Mouse (Mus musculus): ENCODE data around the gene Clstn3. TPM values are rescaled to one million over a fixed set of nuclear protein-coding genes. Genes with fewer than 3 reads are reported as not detected.
A peak's percentile ranks its signal among the peaks of the same experiment; 100 is the strongest.
"Not testable (repeated sequence)": the region's sequence is repeated elsewhere in the genome, so short reads cannot be mapped to it uniquely, and the experiment has no call there.

Gene Clstn3
- total RNA-seq (2017), result 12.5 and 15.8 TPM in 2 replicates

GRCm38 (mm10) chr6:124464305-124465271 lies at the start of gene Clstn3:
Clstn3 (minus strand) TSS chr6:124464794.
- ATAC-seq (replicated peaks; ENCODE audit: low read depth, poor library complexity, severe bottlenecking), result peak; percentile 87

GRCm38 (mm10) chr6:124512355-124512836 lies 47.8 kb upstream of the Clstn3 start, which contains the start of gene C1ra:
C1ra (plus strand) TSS chr6:124512405.
- peak; percentile 73 for ATAC-seq (replicated peaks; ENCODE audit: low read depth, poor library complexity, severe bottlenecking)

- ATAC-seq (replicated peaks; ENCODE audit: low read depth, poor library complexity, severe bottlenecking), result no peak
Observed at GRCm38 (mm10) chr6:124511936-124512335, 47.3 kb upstream of the Clstn3 start.

GRCm38 (mm10) chr6:124509192-124509591 lies 44.6 kb upstream of the Clstn3 start:
- ATAC-seq (replicated peaks; ENCODE audit: low read depth, poor library complexity, severe bottlenecking), result not testable (repeated sequence)

- ATAC-seq (replicated peaks; ENCODE audit: low read depth, poor library complexity, severe bottlenecking), result peak; percentile 31
Observed at GRCm38 (mm10) chr6:124508292-124508691, 43.7 kb upstream of the Clstn3 start.

- no peak for ATAC-seq (replicated peaks; ENCODE audit: low read depth, poor library complexity, severe bottlenecking)
Observed at GRCm38 (mm10) chr6:124506991-124507390, 42.4 kb upstream of the Clstn3 start.

GRCm38 (mm10) chr6:124505028-124505427 lies 40.4 kb upstream of the Clstn3 start:
- peak; percentile 93 for ATAC-seq (replicated peaks; ENCODE audit: low read depth, poor library complexity, severe bottlenecking)

GRCm38 (mm10) chr6:124502021-124502420 lies 37.4 kb upstream of the Clstn3 start:
- ATAC-seq (replicated peaks; ENCODE audit: low read depth, poor library complexity, severe bottlenecking), result no peak

- ATAC-seq (replicated peaks; ENCODE audit: low read depth, poor library complexity, severe bottlenecking), result no peak
Observed at GRCm38 (mm10) chr6:124501473-124501872, 36.9 kb upstream of the Clstn3 start.

- ATAC-seq (replicated peaks; ENCODE audit: low read depth, poor library complexity, severe bottlenecking), result no peak
Observed at GRCm38 (mm10) chr6:124499914-124500566, 35.4 kb upstream of the Clstn3 start.

GRCm38 (mm10) chr6:124496054-124496453 lies 31.5 kb upstream of the Clstn3 start:
- ATAC-seq (replicated peaks; ENCODE audit: low read depth, poor library complexity, severe bottlenecking), result 0 out of 2 replicates have a peak, but pooled peaks have one; percentile 13

GRCm38 (mm10) chr6:124493886-124494285 lies 29.3 kb upstream of the Clstn3 start:
- no peak for ATAC-seq (replicated peaks; ENCODE audit: low read depth, poor library complexity, severe bottlenecking)

GRCm38 (mm10) chr6:124492842-124493561 lies 28.4 kb upstream of the Clstn3 start, which contains the start of gene C1rl:
C1rl (plus strand) TSS chr6:124493113.
- ATAC-seq (replicated peaks; ENCODE audit: low read depth, poor library complexity, severe bottlenecking), result peak; percentile 92

GRCm38 (mm10) chr6:124491427-124491826 lies 26.8 kb upstream of the Clstn3 start:
- ATAC-seq (replicated peaks; ENCODE audit: low read depth, poor library complexity, severe bottlenecking), result no peak

GRCm38 (mm10) chr6:124488952-124489351 lies 24.4 kb upstream of the Clstn3 start:
- no peak for ATAC-seq (replicated peaks; ENCODE audit: low read depth, poor library complexity, severe bottlenecking)

- ATAC-seq (replicated peaks; ENCODE audit: low read depth, poor library complexity, severe bottlenecking), result peak; percentile 67
Observed at GRCm38 (mm10) chr6:124487509-124487908, 22.9 kb upstream of the Clstn3 start.

- no peak for ATAC-seq (replicated peaks; ENCODE audit: low read depth, poor library complexity, severe bottlenecking)
Observed at GRCm38 (mm10) chr6:124485414-124486144, 21.0 kb upstream of the Clstn3 start.

GRCm38 (mm10) chr6:124484851-124485250 lies 20.3 kb upstream of the Clstn3 start:
- no peak for ATAC-seq (replicated peaks; ENCODE audit: low read depth, poor library complexity, severe bottlenecking)

- not testable (repeated sequence) for ATAC-seq (replicated peaks; ENCODE audit: low read depth, poor library complexity, severe bottlenecking)
Observed at GRCm38 (mm10) chr6:124483831-124484230, 19.2 kb upstream of the Clstn3 start.
